Mouse (Mus musculus) kidney, adult 2 months (tissue): ENCODE data around the gene Aif1l.

ENCODE experiments used
- CTCF ChIP-seq: fragments of 200-500 bp; conservative IDR thresholded peaks from 2 replicates; pipeline ENCODE4 v1.5.1; 2011; ENCODE audit warnings: low read depth, mild to moderate bottlenecking, control low read depth, low read length, moderate library complexity, mixed read lengths; ENCODE audit not compliant: insufficient read depth, insufficient read length
- POLR2A ChIP-seq: fragments of 200-500 bp; IDR thresholded peaks from one replicate; pipeline ENCODE4 v1.6.1; 2011; ENCODE audit warnings: low read depth, low read length, control low read depth

DNA sequence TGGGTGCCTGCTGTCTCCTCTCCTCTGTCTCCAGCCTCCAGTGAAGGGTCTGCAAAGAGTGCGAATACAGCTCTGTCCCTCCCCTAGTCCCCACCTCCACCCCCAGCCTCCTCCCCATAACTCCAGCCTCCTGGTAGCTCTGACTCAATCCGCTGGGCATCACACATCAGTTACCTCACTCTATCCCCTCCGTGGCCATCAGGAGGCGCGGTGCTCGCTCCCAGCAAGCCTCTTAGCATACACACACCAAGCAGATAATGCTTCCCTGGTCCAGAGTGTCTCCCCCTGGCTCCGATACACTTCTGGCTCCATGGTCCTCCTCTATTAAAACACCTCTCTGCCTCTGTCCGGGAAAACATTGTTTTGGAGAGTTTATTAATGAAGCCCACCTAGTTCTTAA lies 45.3 kb upstream of the Aif1l start:
- TF ChIP-seq CTCF (no peak), POLR2A (no peak)
